Mouse (Mus musculus): ENCODE measurements around the gene Limch1. TPM values are rescaled to one million over a fixed set of nuclear protein-coding genes. Genes with fewer than 3 reads are reported as not detected.

Limch1 gene
- polyA plus RNA-seq, 1 experiment = 5.0 TPM

DNA sequence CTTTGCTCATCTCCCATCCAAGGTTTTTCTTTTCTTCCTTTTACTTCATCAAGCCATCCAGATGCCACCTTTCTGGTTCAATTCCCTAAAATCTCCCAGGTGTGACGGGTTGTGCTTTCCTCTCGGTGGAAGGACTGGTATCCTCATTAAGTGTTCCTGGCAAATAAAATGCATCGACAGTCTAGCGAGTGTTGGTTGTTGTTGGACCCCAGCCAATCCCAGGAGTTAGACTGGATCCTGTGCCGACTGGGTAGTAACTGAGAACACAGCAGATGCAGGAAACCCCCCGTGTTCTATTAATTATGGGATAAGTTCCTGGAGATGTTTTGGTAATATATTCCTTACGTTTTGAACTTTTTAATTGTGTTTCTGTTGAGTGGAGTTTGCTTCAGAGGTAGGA is 197.9 kb downstream of the Limch1 start:
- 88% methylated on average over 7 of the region's 7 CpGs for WGBS
- DNase-seq = no peak

DNA sequence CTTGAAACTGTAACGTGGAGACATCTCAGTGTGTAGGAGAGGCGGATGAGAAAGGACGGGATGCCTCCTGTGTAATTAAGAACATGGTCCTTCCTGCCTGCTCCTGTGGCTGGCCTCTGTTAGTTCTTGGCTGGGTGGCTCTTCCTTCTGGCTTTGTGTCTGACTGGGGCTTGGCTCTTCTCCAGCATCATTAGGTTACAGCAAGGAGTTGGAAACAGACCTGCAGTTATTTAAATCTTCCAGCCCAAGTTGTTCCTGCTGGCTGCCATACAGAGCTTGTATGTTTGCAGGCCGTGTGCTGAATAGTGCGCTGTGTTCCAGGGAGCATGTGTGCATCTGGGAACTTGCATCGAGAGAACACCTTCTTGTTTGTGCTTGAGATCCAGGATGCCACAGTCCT is 202.3 kb downstream of the Limch1 start:
- TF ChIP-seq POLR2A (IDR thresholded peaks at IDR 0.05; ENCODE audit: control insufficient read depth, extremely low read depth, insufficient read depth, low read length, poor library complexity) = no peak
- no peak for TF ChIP-seq CTCF (IDR thresholded peaks at IDR 0.05; ENCODE audit: borderline replicate concordance, control insufficient read depth, extremely low read depth, insufficient read depth, low read length, poor library complexity)
- no peaks in the 10 kb centered on the region for H3K4me1 ChIP-seq (replicated peaks; ENCODE audit: control insufficient read depth, insufficient read depth, low read length)
- DNase-seq = no peak
- H3K4me3 ChIP-seq (ENCODE audit: control insufficient read depth, insufficient read depth, low read length) = no peak overlapping the region
- WGBS = 60% methylated on average over 6 of the region's 6 CpGs
- H3K27me3 ChIP-seq (ENCODE audit: control insufficient read depth, insufficient read depth, low read length) = no peaks in the 10 kb centered on the region
- no peaks in the 10 kb centered on the region for H3K36me3 ChIP-seq (ENCODE audit: control insufficient read depth, insufficient read depth, low read length)
- H3K27ac ChIP-seq (ENCODE audit: control insufficient read depth, insufficient read depth, low read length) = no peak overlapping the region

More for the DNA sequence above, 197.9 kb downstream of the Limch1 start:
- Histone ChIP-seq H3K27me3 (ENCODE audit: control insufficient read depth, insufficient read depth, low read length) (no peaks in the 10 kb centered on the region), H3K4me3 (ENCODE audit: control insufficient read depth, insufficient read depth, low read length) (no peak overlapping the region), H3K27ac (ENCODE audit: control insufficient read depth, insufficient read depth, low read length) (no peak overlapping the region), H3K36me3 (ENCODE audit: control insufficient read depth, insufficient read depth, low read length) (no peaks in the 10 kb centered on the region), H3K4me1 (replicated peaks; ENCODE audit: control insufficient read depth, insufficient read depth, low read length) (no peaks in the 10 kb centered on the region)
- TF ChIP-seq POLR2A (IDR thresholded peaks at IDR 0.05; ENCODE audit: control insufficient read depth, extremely low read depth, insufficient read depth, low read length, poor library complexity) (no peak), CTCF (IDR thresholded peaks at IDR 0.05; ENCODE audit: borderline replicate concordance, control insufficient read depth, extremely low read depth, insufficient read depth, low read length, poor library complexity) (no peak)

DNA sequence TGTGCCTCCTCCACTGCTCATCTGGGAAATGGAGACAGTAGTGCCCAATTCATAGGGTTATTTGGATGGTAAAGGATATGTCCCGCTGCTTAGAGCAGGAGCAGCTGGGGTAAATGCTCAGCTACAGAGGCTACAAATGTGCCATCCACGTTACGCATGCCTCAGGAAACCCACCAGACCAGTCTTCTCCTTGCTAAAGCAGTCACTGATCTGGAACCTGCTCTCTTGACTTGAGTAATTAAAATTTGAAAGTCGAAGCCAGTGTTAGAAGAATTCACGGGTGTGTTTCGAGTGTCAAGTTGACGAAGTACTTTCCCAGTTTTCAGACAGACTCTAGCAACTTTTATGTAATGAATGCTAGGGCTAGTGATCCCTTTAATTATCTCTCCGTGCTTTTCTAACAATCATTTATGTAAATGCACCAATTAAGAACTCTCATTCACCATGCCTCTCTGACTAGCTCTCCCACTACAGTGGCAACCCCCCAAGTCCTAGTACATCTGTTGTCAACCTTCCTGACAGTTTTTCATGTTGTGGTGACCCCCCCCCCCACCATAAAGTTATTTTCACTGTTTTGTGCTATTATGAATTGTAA is 203.6 kb downstream of the Limch1 start:
- Histone ChIP-seq H3K4me1 (replicated peaks; ENCODE audit: control insufficient read depth, insufficient read depth, low read length) (no peaks in the 10 kb centered on the region), H3K27ac (ENCODE audit: control insufficient read depth, insufficient read depth, low read length) (no peak overlapping the region)
- WGBS = 87% methylated on average over 8 of the region's 8 CpGs

DNA sequence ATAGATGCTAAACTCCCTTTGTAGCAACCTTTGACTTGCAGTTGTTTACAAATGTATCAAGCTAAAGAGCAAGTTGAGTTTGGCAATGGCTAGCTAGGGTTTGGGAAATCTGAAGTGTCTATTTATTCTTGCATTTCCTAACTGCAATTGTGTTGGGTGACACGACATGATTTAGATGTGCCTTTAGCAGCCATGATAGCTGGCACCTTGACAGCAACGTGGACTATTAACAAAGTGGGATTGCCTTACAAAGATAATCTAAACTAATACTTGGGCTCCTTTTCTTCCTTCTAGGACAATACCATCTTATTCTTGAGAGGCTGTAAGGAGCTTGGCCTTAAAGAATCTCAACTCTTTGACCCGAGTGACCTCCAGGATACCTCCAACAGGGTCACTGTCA is 207.7 kb downstream of the Limch1 start:
- 88% methylated on average over 3 of the region's 3 CpGs for WGBS
- Histone ChIP-seq H3K27ac (ENCODE audit: control insufficient read depth, insufficient read depth, low read length) (no peak overlapping the region), H3K4me1 (replicated peaks; ENCODE audit: control insufficient read depth, insufficient read depth, low read length) (no peaks in the 10 kb centered on the region), H3K4me3 (ENCODE audit: control insufficient read depth, insufficient read depth, low read length) (no peak overlapping the region), H3K36me3 (ENCODE audit: control insufficient read depth, insufficient read depth, low read length) (no peaks in the 10 kb centered on the region), H3K27me3 (ENCODE audit: control insufficient read depth, insufficient read depth, low read length) (no peaks in the 10 kb centered on the region)
- no peak for TF ChIP-seq POLR2A (IDR thresholded peaks at IDR 0.05; ENCODE audit: control insufficient read depth, extremely low read depth, insufficient read depth, low read length, poor library complexity)
- TF ChIP-seq CTCF (IDR thresholded peaks at IDR 0.05; ENCODE audit: borderline replicate concordance, control insufficient read depth, extremely low read depth, insufficient read depth, low read length, poor library complexity) = no peak
- no peak for DNase-seq

More for the DNA sequence above, 203.6 kb downstream of the Limch1 start:
- no peak overlapping the region for H3K4me3 ChIP-seq (ENCODE audit: control insufficient read depth, insufficient read depth, low read length)
- no peaks in the 10 kb centered on the region for H3K27me3 ChIP-seq (ENCODE audit: control insufficient read depth, insufficient read depth, low read length)
- DNase-seq = no peak
- TF ChIP-seq POLR2A (IDR thresholded peaks at IDR 0.05; ENCODE audit: control insufficient read depth, extremely low read depth, insufficient read depth, low read length, poor library complexity) = no peak
- no peak for TF ChIP-seq CTCF (IDR thresholded peaks at IDR 0.05; ENCODE audit: borderline replicate concordance, control insufficient read depth, extremely low read depth, insufficient read depth, low read length, poor library complexity)
- H3K36me3 ChIP-seq (ENCODE audit: control insufficient read depth, insufficient read depth, low read length) = no peaks in the 10 kb centered on the region

DNA sequence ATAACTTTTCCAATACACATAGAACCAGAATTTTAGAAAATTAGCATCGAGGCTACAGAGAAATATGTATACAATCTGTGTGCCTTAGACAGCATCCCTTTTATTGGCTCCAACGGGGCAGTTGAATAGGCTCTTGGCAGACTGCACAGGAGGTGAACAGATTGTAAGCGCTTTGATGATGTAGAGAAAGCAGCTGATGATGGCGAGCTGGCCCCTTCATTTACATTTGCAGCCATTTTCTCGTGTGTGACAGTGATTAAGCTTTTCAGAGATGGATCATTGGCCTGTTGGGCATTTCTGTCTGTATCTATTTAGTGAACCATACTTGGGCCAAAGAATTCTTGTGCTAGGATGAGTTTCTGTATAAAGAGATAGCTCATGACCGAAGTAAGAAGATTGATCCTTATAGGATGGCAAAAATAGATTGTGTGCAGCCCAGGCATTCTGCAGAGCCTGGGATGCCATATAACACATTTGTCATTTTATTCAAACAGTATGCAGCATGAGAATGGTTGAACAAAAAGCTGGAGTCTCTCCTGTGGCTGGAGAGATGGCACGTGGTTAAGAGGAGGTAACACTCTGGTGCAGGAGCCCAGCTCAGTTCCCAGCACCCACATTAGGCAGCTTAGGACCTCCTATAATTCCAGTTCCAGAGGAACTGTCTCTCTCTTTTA is 208.5 kb downstream of the Limch1 start:
- TF ChIP-seq POLR2A (IDR thresholded peaks at IDR 0.05; ENCODE audit: control insufficient read depth, extremely low read depth, insufficient read depth, low read length, poor library complexity) (no peak), CTCF (IDR thresholded peaks at IDR 0.05; ENCODE audit: borderline replicate concordance, control insufficient read depth, extremely low read depth, insufficient read depth, low read length, poor library complexity) (no peak)
- H3K4me3 ChIP-seq (ENCODE audit: control insufficient read depth, insufficient read depth, low read length) = no peak overlapping the region
- no peaks in the 10 kb centered on the region for H3K27me3 ChIP-seq (ENCODE audit: control insufficient read depth, insufficient read depth, low read length)
- H3K27ac ChIP-seq (ENCODE audit: control insufficient read depth, insufficient read depth, low read length) = no peak overlapping the region
- no peaks in the 10 kb centered on the region for H3K36me3 ChIP-seq (ENCODE audit: control insufficient read depth, insufficient read depth, low read length)
- WGBS = 92% methylated on average over 7 of the region's 7 CpGs
- DNase-seq = no peak
- no peaks in the 10 kb centered on the region for H3K4me1 ChIP-seq (replicated peaks; ENCODE audit: control insufficient read depth, insufficient read depth, low read length)

DNA sequence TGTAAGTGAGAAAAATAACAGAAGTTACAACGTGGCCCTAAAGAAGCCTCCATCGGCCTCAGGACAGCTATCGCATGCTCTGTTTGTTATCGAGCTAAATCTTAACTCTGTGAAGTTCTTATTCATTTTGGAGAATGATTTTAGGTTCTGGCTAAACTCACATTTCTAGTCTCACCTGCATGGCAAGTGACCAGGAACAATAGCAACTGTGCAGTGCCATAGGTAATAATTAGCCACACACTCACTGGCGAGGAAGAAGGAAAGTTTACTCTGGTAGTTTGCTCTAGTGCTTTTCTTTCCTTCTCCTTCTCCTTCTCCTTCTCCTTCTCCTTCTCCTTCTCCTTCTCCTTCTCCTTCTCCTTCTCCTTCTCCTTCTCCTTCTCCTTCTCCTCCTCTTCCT is 209.6 kb downstream of the Limch1 start:
- Histone ChIP-seq H3K27me3 (ENCODE audit: control insufficient read depth, insufficient read depth, low read length) (no peaks in the 10 kb centered on the region), H3K36me3 (ENCODE audit: control insufficient read depth, insufficient read depth, low read length) (no peaks in the 10 kb centered on the region), H3K4me1 (replicated peaks; ENCODE audit: control insufficient read depth, insufficient read depth, low read length) (no peaks in the 10 kb centered on the region), H3K27ac (ENCODE audit: control insufficient read depth, insufficient read depth, low read length) (no peak overlapping the region), H3K4me3 (ENCODE audit: control insufficient read depth, insufficient read depth, low read length) (no peak overlapping the region)
- 92% methylated on average over 5 of the region's 5 CpGs for WGBS
- no peak for TF ChIP-seq POLR2A (IDR thresholded peaks at IDR 0.05; ENCODE audit: control insufficient read depth, extremely low read depth, insufficient read depth, low read length, poor library complexity)
- no peak for TF ChIP-seq CTCF (IDR thresholded peaks at IDR 0.05; ENCODE audit: borderline replicate concordance, control insufficient read depth, extremely low read depth, insufficient read depth, low read length, poor library complexity)
- DNase-seq = no peak

Measured in thymus, adult 2 months (tissue).